Mouse (Mus musculus) brain, embryonic 18.5 days (tissue): ENCODE data around the gene Trank1.

Source experiments
- DNase-seq: peaks from one replicate; pipeline ENCODE4 v3.0.0-alpha.2; 2012; ENCODE audit warnings: low read depth, low spot score

The Trank1 gene

GRCm38 (mm10) chr9:111425113-111425512, 113.6 kb downstream of the Trank1 start:
- no peak for DNase-seq

DNA sequence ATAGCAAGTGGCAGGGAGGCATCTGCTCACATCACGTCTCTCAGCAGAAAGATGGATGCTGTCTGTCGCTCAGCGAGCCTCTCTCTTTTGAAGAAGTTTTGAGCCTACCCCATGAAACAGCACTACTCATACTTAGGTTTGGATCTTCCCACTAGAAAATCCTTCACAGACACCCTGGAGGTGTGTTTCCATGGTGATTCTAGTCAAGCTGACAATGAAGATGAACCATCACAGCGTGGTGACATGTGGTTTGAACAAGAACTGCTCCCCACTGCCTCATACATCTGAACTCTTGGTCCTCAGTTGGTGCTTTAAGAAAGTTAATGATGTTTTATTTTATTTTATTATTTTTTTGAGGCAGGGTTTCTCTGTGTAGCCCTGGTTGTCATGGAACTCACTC, 114.4 kb downstream of the Trank1 start:
- DNase-seq: no peak

DNA sequence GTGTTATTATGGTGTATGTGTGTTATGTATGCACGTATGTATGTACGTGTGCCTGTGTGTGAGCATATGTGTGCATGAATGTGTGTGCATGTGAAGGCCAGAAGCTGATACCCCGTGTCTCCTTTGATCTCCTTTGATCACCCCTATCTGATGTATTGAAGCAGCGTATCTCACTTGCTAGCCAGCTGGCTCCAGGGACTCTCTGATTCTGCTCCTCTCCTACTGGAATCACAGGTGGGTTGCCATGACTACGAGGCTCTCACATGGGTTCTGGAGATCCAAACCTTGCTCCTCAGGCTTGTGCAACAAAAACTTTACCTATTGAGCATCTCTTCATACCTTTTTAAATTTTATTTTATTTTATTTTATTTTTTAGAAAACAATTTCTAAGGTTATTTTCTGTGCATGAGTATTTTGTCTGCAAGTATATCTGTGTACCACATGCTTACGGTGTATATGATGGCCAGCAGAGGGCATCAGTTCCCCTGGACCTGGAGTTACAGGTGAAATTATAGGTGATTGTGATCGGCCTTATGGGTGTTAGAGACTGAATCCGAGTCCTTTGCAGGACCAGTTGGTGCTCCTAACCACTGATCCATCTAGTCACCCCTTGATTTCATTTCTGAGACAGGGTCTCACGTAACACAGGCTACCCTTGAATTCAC, 116.5 kb downstream of the Trank1 start:
- no peak for DNase-seq

- no peak for DNase-seq
These were observed 117.3 kb downstream of the Trank1 start for GRCm38 (mm10) chr9:111428698-111429362.

- no peak for DNase-seq
These were observed 117.8 kb downstream of the Trank1 start for GRCm38 (mm10) chr9:111429363-111429750.

GRCm38 (mm10) chr9:111435429-111435828, 123.9 kb downstream of the Trank1 start:
- DNase-seq: no peak

DNA sequence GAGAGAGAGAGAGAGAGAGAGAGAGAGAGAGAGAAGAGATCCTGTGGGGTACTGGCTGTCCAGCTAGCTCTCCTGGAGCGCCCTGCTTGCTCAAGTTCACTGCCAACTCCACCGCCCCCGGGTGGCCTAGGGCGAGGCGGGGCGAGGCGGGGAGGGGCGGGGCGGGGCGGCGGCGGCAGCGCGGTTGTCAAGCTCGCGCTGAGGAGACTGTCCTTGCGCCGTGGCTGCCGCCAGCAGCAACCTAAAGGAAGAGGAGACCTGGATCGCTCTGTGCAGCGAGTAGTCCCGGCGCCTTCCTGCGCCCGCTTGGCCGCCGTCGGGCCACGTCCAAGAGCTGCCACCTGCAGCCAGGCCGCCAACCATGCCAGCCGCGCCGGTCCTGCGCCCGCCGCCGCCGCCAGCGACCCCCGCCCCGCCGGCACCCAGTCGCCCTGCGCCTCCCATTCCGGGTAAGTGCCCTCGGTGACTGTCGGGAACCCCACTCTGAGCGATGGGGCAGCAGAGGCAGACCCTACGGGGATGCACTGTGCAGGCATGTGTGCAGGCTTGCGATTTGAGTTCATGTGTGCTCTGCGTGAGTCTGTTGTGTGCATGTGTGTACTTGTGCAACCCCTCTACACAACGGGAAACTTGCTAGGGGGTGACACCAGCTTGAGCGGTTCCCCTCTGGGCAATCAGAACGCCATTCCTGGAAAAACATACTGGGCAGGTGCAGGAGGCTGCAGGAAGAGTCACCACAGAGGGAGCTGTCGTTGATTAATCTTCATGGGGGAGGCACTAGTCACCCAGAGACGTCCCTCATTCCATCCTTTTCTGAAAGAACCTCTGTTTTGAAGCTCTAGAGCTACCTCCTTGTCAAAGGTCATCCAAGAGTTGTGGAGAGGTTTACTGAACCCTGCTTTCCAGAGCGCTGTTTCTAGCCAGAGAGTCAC, 127.6 kb downstream of the Trank1 start, which contains the start of gene Dclk3:
Gene Dclk3 (plus strand): TSS at position 178 of the 932 bp plus-strand sequence.
- DNase-seq: no peak

DNA sequence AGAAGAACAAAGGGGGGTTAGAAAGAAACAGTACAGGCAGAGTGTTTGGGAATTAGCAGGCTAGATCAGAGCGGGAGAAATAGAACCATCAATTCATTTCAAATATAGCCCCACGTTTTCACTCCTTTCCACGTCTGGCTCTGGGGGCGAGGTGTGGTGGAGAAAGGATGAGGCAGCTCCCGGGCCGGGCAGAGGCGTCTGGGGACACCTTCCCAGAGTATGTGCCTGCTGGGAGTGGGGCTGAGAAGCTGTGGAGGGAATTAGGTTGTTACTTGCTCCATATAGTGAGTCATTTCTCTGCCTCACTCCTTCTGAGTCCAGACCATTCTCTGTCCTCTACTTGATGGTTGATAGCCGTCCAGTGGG, 128.3 kb downstream of the Trank1 start:
- no peak for DNase-seq

DNA sequence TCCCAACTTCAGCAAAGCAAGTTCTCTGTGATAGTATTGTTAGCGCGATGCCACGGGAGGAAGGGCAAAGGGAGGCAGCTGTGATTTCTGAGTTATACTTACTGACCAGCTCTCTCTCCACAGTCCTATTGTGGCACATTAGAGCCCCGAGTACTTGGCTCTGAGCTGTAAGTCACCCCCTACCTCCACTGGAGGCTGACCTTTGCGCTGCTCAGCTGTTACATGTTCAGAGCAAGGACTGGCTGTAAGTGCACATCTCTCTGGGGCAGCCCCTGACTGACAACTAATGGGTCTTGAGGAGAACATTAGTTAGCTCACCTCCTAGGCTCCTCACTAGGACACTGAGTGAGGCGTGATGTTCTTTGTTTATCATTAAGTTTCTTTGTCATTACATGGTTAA, 128.9 kb downstream of the Trank1 start:
- DNase-seq: no peak

- DNase-seq: no peak
These were observed 129.6 kb downstream of the Trank1 start for GRCm38 (mm10) chr9:111441151-111441550.
